Mouse (Mus musculus): Measurements from ENCODE around the gene Lyve1.

GRCm38 (mm10) chr7:110813983-110814382 lies 49.1 kb downstream of the Lyve1 start:
- TF ChIP-seq CTCF (IDR thresholded peaks at IDR 0.05; ENCODE audit: low read depth, low read length) (no peak), POLR2AphosphoS5 (IDR thresholded peaks at IDR 0.05; ENCODE audit: insufficient replicate concordance, low read depth, low read length) (no peak)
